Mouse (Mus musculus) kidney, embryonic 16.5 days (tissue): ENCODE results near the gene B4galt1. TPM values are rescaled to one million over a fixed set of nuclear protein-coding genes. Genes with fewer than 3 reads are reported as not detected.
A peak's percentile ranks its signal among the peaks of the same experiment; 100 is the strongest.

ENCODE experiments used
- ATAC-seq: fragments of 200-750 bp; cut with Nextera tagmentation; 2 replicates; pipeline ENCODE4 v1.8.0; 2017; ENCODE audit warnings: moderate TSS enrichment; ENCODE audit not compliant: low FRiP score, low TSS enrichment
- H3K27ac ChIP-seq: fragments of 300-500 bp; sonication (generic); 2 replicates; pipeline ENCODE4 v1.5.1; 2014; ENCODE audit warnings: low read length
- H3K27me3 ChIP-seq: fragments of 300-500 bp; sonication (generic); 2 replicates; pipeline ENCODE4 v1.6.1; 2014; ENCODE audit warnings: low read length, control low read depth, mixed read lengths; ENCODE audit not compliant: insufficient read depth
- H3K36me3 ChIP-seq: fragments of 300-500 bp; sonication (generic); 2 replicates; pipeline ENCODE4 v1.6.1; 2014; ENCODE audit warnings: low read length, control low read depth, mixed read lengths; ENCODE audit not compliant: insufficient read depth
- H3K4me1 ChIP-seq: fragments of 300-500 bp; sonication (generic); 2 replicates; pipeline ENCODE4 v1.6.1; 2014; ENCODE audit warnings: low read length, control low read depth, mixed read lengths; ENCODE audit not compliant: insufficient read depth
- H3K4me2 ChIP-seq: fragments of 300-500 bp; sonication (generic); replicated peaks from 2 replicates; pipeline ENCODE4 v1.6.1; 2014; ENCODE audit warnings: low read depth, low read length
- H3K4me3 ChIP-seq: fragments of 300-500 bp; sonication (generic); 2 replicates; pipeline ENCODE4 v1.5.1; 2014; ENCODE audit warnings: mild to moderate bottlenecking, low read length
- H3K9ac ChIP-seq: fragments of 300-500 bp; sonication (generic); replicated peaks from 2 replicates; pipeline ENCODE4 v1.6.1; 2014; ENCODE audit warnings: low read length
- H3K9me3 ChIP-seq: fragments of 300-500 bp; sonication (generic); 2 replicates; pipeline ENCODE4 v1.6.1; 2016; ENCODE audit warnings: low read length, control low read depth
- WGBS: fragments of 180-500 bp; shearing (Covaris S2); extraction: QIAGEN DNeasy Blood & Tissue Kit; methylation state at CpG from one replicate; pipeline ENCODE4 v1.1.7; 2014; 5-methylcytosine and 5-hydroxymethylcytosine counted together
- polyA plus RNA-seq: library from polyadenylated mRNA; unstranded; fragments of >200 nt; fragmentation: Nextera tagmentation; extraction: Ambion mirVana; gene quantifications from 2 replicates; pipeline ENCODE4 v1.2.1, GENCODE M21; 2015

B4galt1 gene
- polyA plus RNA-seq, 1 experiment from 2014 or later, result 47.5 TPM

DNA sequence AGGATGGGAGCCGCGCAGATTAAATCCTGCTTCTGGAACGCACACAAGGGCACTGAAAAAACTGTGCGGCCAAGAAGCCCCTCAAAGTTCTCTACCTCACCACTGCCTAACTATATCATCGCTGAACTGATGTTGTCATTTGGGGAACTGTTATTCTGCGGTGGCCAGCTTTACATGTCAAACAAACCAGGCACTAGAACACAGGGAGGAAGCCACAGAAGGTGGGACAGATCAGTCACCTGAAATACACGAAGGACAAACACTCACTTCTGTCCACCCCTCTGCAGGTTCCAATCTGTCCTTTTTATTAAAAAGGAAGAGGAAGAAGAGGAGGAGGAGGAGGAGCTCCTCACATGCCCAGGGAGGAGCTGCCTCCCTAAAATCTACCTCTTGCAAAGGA, 29.3 kb downstream of the B4galt1 start:
- Histone ChIP-seq H3K9me3 (no peaks in the 10 kb centered on the region), H3K9ac (no peak overlapping the region), H3K4me1 (peaks cover 6% of the 10 kb centered on the region; the same call in 1 of the 2 replicates), H3K27ac (no peak overlapping the region), H3K36me3 (peaks cover 5% of the 10 kb centered on the region; the same call in 1 of the 2 replicates), H3K27me3 (no peaks in the 10 kb centered on the region), H3K4me2 (no peak overlapping the region), H3K4me3 (no peak overlapping the region)
- ATAC-seq, result no peak
- WGBS, result 90% methylated on average over 7 of the region's 7 CpGs

GRCm38 (mm10) chr4:40823664-40824063, 30.1 kb downstream of the B4galt1 start:
- Histone ChIP-seq H3K27me3 (no peaks in the 10 kb centered on the region), H3K4me3 (no peak overlapping the region), H3K4me2 (no peak overlapping the region), H3K4me1 (peaks cover 7% of the 10 kb centered on the region; the same call in 1 of the 2 replicates), H3K9me3 (no peaks in the 10 kb centered on the region), H3K36me3 (peaks cover 5% of the 10 kb centered on the region; the same call in 1 of the 2 replicates), H3K9ac (no peak overlapping the region), H3K27ac (no peak overlapping the region)
- WGBS, result 64% methylated on average over 8 of the region's 8 CpGs
- no peak for ATAC-seq

DNA sequence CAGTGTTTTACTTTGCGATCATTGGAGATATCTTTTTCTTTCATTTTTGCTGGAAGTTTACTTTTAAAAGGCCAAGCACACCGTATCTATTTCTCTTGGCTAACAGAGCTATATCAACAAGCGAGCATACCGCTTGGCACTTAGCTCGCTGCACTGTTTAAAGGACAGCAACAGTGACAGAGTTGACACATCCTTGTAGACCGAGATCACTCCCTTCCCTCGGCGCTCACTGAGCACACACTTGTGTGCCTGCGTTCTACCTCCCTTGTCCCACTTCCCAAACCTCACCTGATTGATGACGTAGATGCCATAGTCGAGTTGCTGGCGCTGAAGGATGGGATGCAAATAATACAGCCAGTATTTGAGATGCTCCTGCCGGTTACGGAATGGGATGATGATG, 30.7 kb downstream of the B4galt1 start:
- WGBS, result 83% methylated on average over 14 of the region's 14 CpGs
- Histone ChIP-seq H3K9ac (no peak overlapping the region), H3K36me3 (peaks cover 5% of the 10 kb centered on the region; the same call in 1 of the 2 replicates), H3K27me3 (no peaks in the 10 kb centered on the region), H3K4me2 (no peak overlapping the region), H3K4me1 (peaks cover 12% of the 10 kb centered on the region; the same call in 1 of the 2 replicates), H3K4me3 (no peak overlapping the region), H3K27ac (no peak overlapping the region), H3K9me3 (no peaks in the 10 kb centered on the region)
- ATAC-seq, result no peak

GRCm38 (mm10) chr4:40821303-40822023, 32.3 kb downstream of the B4galt1 start:
- H3K27me3 ChIP-seq, result no peaks in the 10 kb centered on the region
- no peak for ATAC-seq
- H3K27ac ChIP-seq, result no peak overlapping the region; the same call in 1 of the 2 replicates
- no peak overlapping the region for H3K4me2 ChIP-seq
- no peaks in the 10 kb centered on the region for H3K9me3 ChIP-seq
- peaks cover 12% of the 10 kb centered on the region; the same call in 1 of the 2 replicates for H3K4me1 ChIP-seq
- H3K36me3 ChIP-seq, result peaks cover 8% of the 10 kb centered on the region
- 68% methylated on average over 8 of the region's 8 CpGs for WGBS
- no peak overlapping the region for H3K9ac ChIP-seq
- no peak overlapping the region for H3K4me3 ChIP-seq

DNA sequence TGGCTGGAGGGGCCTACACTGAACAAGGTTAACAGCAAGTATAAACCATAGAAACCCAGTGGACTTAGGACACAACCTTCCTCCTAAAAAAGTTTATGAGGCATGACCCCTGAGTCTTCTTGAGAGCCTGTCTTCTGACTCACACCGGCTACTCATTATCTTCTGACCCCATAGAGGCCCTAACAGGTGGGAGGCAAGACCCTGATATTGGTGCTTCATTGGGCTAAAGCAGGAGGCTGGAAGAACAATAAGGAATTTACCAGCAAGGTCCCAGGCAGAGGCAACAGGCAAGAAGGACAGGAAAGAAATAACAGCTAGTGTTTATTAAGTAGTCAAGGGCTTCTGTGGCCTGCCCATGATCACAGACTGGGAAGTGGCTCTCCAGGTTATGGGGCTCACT, 32.9 kb downstream of the B4galt1 start:
- peaks cover 8% of the 10 kb centered on the region for H3K36me3 ChIP-seq
- no peaks in the 10 kb centered on the region for H3K27me3 ChIP-seq
- no peak overlapping the region for H3K9ac ChIP-seq
- no peak overlapping the region for H3K4me2 ChIP-seq
- H3K4me1 ChIP-seq, result peaks cover 16% of the 10 kb centered on the region
- no peak overlapping the region for H3K4me3 ChIP-seq
- ATAC-seq, result peak; percentile 16; the same call in 1 of the 2 replicates
- WGBS, result 26% methylated on average over 1 of the region's 1 CpGs
- no peak overlapping the region; the same call in 1 of the 2 replicates for H3K27ac ChIP-seq
- no peaks in the 10 kb centered on the region for H3K9me3 ChIP-seq

GRCm38 (mm10) chr4:40820024-40820423, 33.8 kb downstream of the B4galt1 start:
- H3K36me3 ChIP-seq, result peaks cover 11% of the 10 kb centered on the region
- H3K9me3 ChIP-seq, result no peaks in the 10 kb centered on the region
- no peak overlapping the region for H3K4me3 ChIP-seq
- H3K4me1 ChIP-seq, result peaks cover 23% of the 10 kb centered on the region
- no peak overlapping the region for H3K9ac ChIP-seq
- H3K4me2 ChIP-seq, result no peak overlapping the region
- H3K27me3 ChIP-seq, result no peaks in the 10 kb centered on the region
- WGBS, result 73% methylated on average over 4 of the region's 4 CpGs
- ATAC-seq, result no peak
- H3K27ac ChIP-seq, result no peak overlapping the region

GRCm38 (mm10) chr4:40819151-40819550, 34.7 kb downstream of the B4galt1 start:
- Histone ChIP-seq H3K27me3 (no peaks in the 10 kb centered on the region), H3K9ac (no peak overlapping the region), H3K4me2 (no peak overlapping the region), H3K27ac (no peak overlapping the region), H3K4me3 (no peak overlapping the region), H3K36me3 (peaks cover 11% of the 10 kb centered on the region), H3K9me3 (no peaks in the 10 kb centered on the region), H3K4me1 (peaks cover 23% of the 10 kb centered on the region)
- WGBS, result 91% methylated on average over 6 of the region's 6 CpGs
- no peak for ATAC-seq

GRCm38 (mm10) chr4:40818421-40818820, 35.4 kb downstream of the B4galt1 start:
- no peak overlapping the region for H3K4me2 ChIP-seq
- peak; percentile 68; the same call in 1 of the 2 replicates for ATAC-seq
- no peak overlapping the region for H3K4me3 ChIP-seq
- H3K9ac ChIP-seq, result no peak overlapping the region
- H3K27ac ChIP-seq, result no peak overlapping the region
- H3K4me1 ChIP-seq, result peaks cover 23% of the 10 kb centered on the region
- H3K36me3 ChIP-seq, result peaks cover 11% of the 10 kb centered on the region
- WGBS, result 33% methylated on average over 6 of the region's 6 CpGs
- H3K27me3 ChIP-seq, result no peaks in the 10 kb centered on the region
- H3K9me3 ChIP-seq, result no peaks in the 10 kb centered on the region

DNA sequence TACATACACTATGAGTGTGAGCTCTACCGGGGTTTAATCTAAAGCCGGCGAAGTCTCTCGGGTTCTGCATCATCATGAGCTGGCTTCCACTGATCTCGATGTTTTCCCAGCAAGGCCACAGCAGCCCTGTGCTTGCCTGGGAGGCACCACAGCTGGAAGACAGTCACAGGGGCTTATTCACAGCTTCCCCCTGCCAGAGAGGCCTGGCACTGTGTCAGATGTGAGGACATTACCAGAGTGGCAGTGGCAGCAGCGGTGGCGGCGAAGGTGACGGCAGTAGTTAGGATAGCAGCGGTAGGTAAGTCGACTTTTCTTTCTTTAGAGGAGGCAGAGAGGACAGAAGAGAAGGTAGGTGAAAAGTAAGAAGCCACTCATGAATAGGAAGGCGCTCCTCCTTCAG, 35.9 kb downstream of the B4galt1 start:
- Histone ChIP-seq H3K27me3 (no peaks in the 10 kb centered on the region), H3K4me2 (no peak overlapping the region), H3K4me3 (no peak overlapping the region), H3K9ac (no peak overlapping the region), H3K9me3 (no peaks in the 10 kb centered on the region), H3K27ac (no peak overlapping the region), H3K36me3 (peaks cover 8% of the 10 kb centered on the region; the same call in 1 of the 2 replicates), H3K4me1 (peaks cover 23% of the 10 kb centered on the region)
- 81% methylated on average over 12 of the region's 12 CpGs for WGBS
- no peak for ATAC-seq

DNA sequence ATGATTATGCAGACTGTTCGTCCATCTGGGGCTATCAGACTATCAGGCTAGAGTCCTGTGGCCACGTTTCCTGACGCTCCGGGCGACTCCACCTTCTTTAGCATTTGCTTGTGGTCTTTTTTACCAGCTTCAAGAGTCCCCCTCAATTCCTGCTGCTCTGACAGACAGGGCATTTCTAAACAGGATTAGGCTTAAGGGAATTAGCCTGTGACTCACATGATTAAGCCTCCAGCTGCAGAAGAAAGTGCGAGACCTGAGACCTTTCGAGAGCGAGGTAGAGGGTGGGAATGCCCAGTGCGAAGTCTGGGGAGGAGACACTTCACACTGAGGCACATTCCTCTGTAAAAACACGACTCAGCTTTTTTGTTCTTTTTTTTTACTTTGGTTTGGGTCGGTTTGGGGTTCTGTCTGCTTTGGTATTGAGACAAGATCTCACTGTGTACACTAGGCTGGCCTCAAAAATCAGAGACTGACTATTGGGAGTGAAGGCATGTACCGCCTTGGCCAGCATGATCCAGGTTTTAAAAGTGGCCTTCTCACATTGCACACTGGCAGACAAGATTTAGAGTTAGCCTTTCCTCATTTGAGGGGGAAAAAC, 37.9 kb downstream of the B4galt1 start:
- H3K27ac ChIP-seq, result no peak overlapping the region
- WGBS, result 50% methylated on average over 12 of the region's 12 CpGs
- H3K4me3 ChIP-seq, result no peak overlapping the region
- no peaks in the 10 kb centered on the region for H3K27me3 ChIP-seq
- H3K36me3 ChIP-seq, result peaks cover 18% of the 10 kb centered on the region
- H3K9ac ChIP-seq, result no peak overlapping the region
- H3K9me3 ChIP-seq, result no peaks in the 10 kb centered on the region
- no peak overlapping the region for H3K4me2 ChIP-seq
- peaks cover 19% of the 10 kb centered on the region for H3K4me1 ChIP-seq
- no peak for ATAC-seq
